Comparison of ENCODE assay signal across 9 mouse cellular contexts in genomic region chr4:33337999-33338398, GRCm38 (mm10). TPM values are rescaled to one million over a fixed set of nuclear protein-coding genes. Genes with fewer than 3 reads are reported as not detected.
DNase-seq lines count a peak whose midpoint lies in the region; ATAC-seq lines count a peak whose summit lies in the region.
"Had no signal": no experiment of that assay in that cellular context is flagged by ENCODE, and none has a peak within 500 bp of the region (broad histone marks: within the 10 kb centered on the region; RNA-seq: fewer than 3 reads in every experiment).

No protein-coding gene starts in this region.

- H3K27ac ChIP-seq in heart, embryonic 12.5 days (ENCODE audit: poor library complexity, severe bottlenecking), result peak overlapping the region; percentile 60
- H3K27ac ChIP-seq: intestine, embryonic 15.5 days had no signal

- peaks cover 47% of the 10 kb centered on the region for H3K36me3 ChIP-seq in heart, embryonic 12.5 days

- no peak overlapping the region for H3K4me3 ChIP-seq in heart, embryonic 12.5 days
- H3K4me3 ChIP-seq: intestine, embryonic 15.5 days had no signal

- no peak for DNase-seq in heart, adult 11 months
- peak; percentile 36 for DNase-seq in WW6 (ENCODE audit: low read depth, low spot score)
- DNase-seq in embryo, embryonic 11 days, result peak; percentile 11
- DNase-seq in cerebellum, postnatal 4 days (ENCODE audit: low spot score in 2 of 2), result no peak
- DNase-seq in gastrocnemius, postnatal 10 days, result no peak
- DNase-seq in cerebellum, adult 11 months, result no peak

- H3K9ac ChIP-seq in heart, embryonic 12.5 days, result no peak overlapping the region
- H3K9ac ChIP-seq: intestine, embryonic 15.5 days had no signal

- no peaks in the 10 kb centered on the region for H3K4me1 ChIP-seq in heart, embryonic 12.5 days (replicated peaks)
- H3K4me1 ChIP-seq: intestine, embryonic 15.5 days had no signal

- no peaks in the 10 kb centered on the region for H3K9me3 ChIP-seq in heart, embryonic 12.5 days (replicated peaks)
- H3K9me3 ChIP-seq: intestine, embryonic 15.5 days had no signal

- peak; percentile 96 for ATAC-seq in heart, embryonic 12.5 days (ENCODE audit: insufficient number of reproducible peaks, low FRiP score)
- peak; percentile 44 for ATAC-seq in megakaryocyte progenitor cell, adult 5-6 weeks (replicated peaks; ENCODE audit: poor library complexity)
- ATAC-seq: intestine, embryonic 15.5 days had no signal

- whole genome bisulfite sequencing in heart, embryonic 12.5 days, result 68% methylated on average over 1 of the region's 1 CpGs

- H3K27me3 ChIP-seq in heart, embryonic 12.5 days (replicated peaks), result no peaks in the 10 kb centered on the region
- H3K27me3 ChIP-seq: intestine, embryonic 15.5 days had no signal

- H3K4me2 ChIP-seq in heart, embryonic 12.5 days, result no peak overlapping the region
- H3K4me2 ChIP-seq: intestine, embryonic 15.5 days had no signal

RNA-seq across cellular contexts. Expression of gene Rngtt, which starts 27.9 kb away (rescaled TPM):
- 21.7 and 22.2 TPM in 2 replicates for polyA plus RNA-seq in heart, embryonic 12.5 days (2016; fragmentation: Nextera tagmentation; extraction: Ambion mirVana)
- 26.5 and 30.9 TPM in 2 replicates for total RNA-seq in megakaryocyte progenitor cell, adult 5-6 weeks (2015)
- total RNA-seq in megakaryocyte progenitor cell, adult 5-6 weeks (2017), result 30.6 and 45.3 TPM in 2 replicates
- 10 to 100 TPM; 11.4 to 13.3 TPM for total RNA-seq in gastrocnemius, postnatal 10 days (2021)

RNA-seq across cellular contexts. Expression of gene Pnrc1, which starts 48.0 kb away (rescaled TPM):
- polyA plus RNA-seq in heart, embryonic 12.5 days (2016; fragmentation: Nextera tagmentation; extraction: Ambion mirVana), result 110 TPM in 2 replicates
- 155 and 182 TPM in 2 replicates for total RNA-seq in megakaryocyte progenitor cell, adult 5-6 weeks (2015)
- total RNA-seq in megakaryocyte progenitor cell, adult 5-6 weeks (2017), result 91.2 and 96.2 TPM in 2 replicates
- 100 to 1,000 TPM; 103 to 112 TPM for total RNA-seq in gastrocnemius, postnatal 10 days (2021)

Comparison
In these comparisons a context has a peak if more than half of its experiments do, and no peak if none do; other contexts are left out.
1. DNase-seq: peak in WW6 (single experiment) and embryo, embryonic 11 days (single experiment); none in heart, adult 11 months (single experiment), cerebellum, postnatal 4 days (0 of 2), gastrocnemius, postnatal 10 days (single experiment) and cerebellum, adult 11 months (single experiment).